ENCODE assay signal across 8 mouse cellular contexts in the genomic region with DNA sequence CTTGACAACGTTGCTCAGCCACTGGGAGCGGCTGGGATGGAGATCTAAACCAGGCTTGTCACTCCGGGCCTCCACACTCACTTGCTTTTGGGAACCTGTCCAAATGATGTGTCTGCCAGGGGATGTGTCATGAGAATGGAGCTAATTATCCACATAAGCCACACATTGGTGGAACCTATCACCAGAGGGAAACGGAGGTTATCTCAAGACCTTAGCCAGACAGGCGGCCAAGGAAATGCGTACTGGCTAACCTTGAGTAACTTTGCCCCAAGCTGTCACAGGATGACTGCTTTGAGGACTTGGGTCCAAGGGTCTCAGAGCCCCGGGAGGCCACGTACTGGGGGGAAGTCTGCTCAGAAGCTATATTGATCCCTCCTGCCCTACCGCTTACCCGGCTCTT. TPM values are rescaled to one million over a fixed set of nuclear protein-coding genes. Genes with fewer than 3 reads are reported as not detected.
A peak's percentile ranks its signal among the peaks of the same experiment; 100 is the strongest.
DNase-seq lines count a peak whose midpoint lies in the region; ATAC-seq and TF ChIP-seq lines count a peak whose summit lies in the region.

No protein-coding gene starts in this region.

- no peak for TF ChIP-seq CTCF in hindbrain, postnatal 0 days (IDR thresholded peaks at IDR 0.05; ENCODE audit: low read depth)

- peak overlapping the region; percentile 88 for H3K4me2 ChIP-seq in hindbrain, postnatal 0 days (ENCODE audit: low read depth, low read length)
- H3K4me2 ChIP-seq in limb, embryonic 15.5 days, result peak overlapping the region; percentile 88
- H3K4me2 ChIP-seq in neural tube, embryonic 11.5 days (ENCODE audit: low read depth), result peak overlapping the region; percentile 63

- no peak overlapping the region for H3K27ac ChIP-seq in hindbrain, postnatal 0 days
- H3K27ac ChIP-seq in limb, embryonic 15.5 days, result peak overlapping the region; percentile 92; the same call in 1 of the 2 replicates
- no peak overlapping the region for H3K27ac ChIP-seq in neural tube, embryonic 11.5 days (ENCODE audit: low read depth, low read length)

- ATAC-seq in hindbrain, postnatal 0 days, result 0 out of 2 replicates have a peak, but pooled peaks have one; percentile 8
- ATAC-seq in limb, embryonic 15.5 days (ENCODE audit: insufficient number of reproducible peaks, low FRiP score, low TSS enrichment, low read depth), result no peak
- no peak for ATAC-seq in neural tube, embryonic 11.5 days (ENCODE audit: insufficient read depth, low FRiP score, low TSS enrichment)

- peak; percentile 32 for DNase-seq in urinary bladder, postnatal 25 days (ENCODE audit: low spot score)
- DNase-seq in urinary bladder, postnatal 10 days (ENCODE audit: low spot score), result no peak
- peak; percentile 70 for DNase-seq in gastrocnemius, postnatal 14 days
- peak; percentile 73 for DNase-seq in hindbrain, postnatal 0 days (ENCODE audit: low spot score)
- DNase-seq in neural tube, embryonic 11.5 days (ENCODE audit: low spot score), result no peak
- no peak for DNase-seq in spleen, adult 12 weeks (ENCODE audit: low spot score)
- DNase-seq in embryo, embryonic 11 days, result no peak

- 19% methylated on average over 10 of the region's 10 CpGs for WGBS in hindbrain, postnatal 0 days
- WGBS in limb, embryonic 15.5 days, result 22% methylated on average over 10 of the region's 10 CpGs
- WGBS in neural tube, embryonic 11.5 days, result 44% methylated on average over 10 of the region's 10 CpGs

- peak overlapping the region; percentile 53 for H3K4me3 ChIP-seq in hindbrain, postnatal 0 days (ENCODE audit: low read length)
- peak overlapping the region; percentile 69 for H3K4me3 ChIP-seq in limb, embryonic 15.5 days
- H3K4me3 ChIP-seq in neural tube, embryonic 11.5 days (ENCODE audit: low read depth, low read length), result peak overlapping the region; percentile 33

- H3K36me3 ChIP-seq in hindbrain, postnatal 0 days (ENCODE audit: insufficient read depth, low read length), result no peaks in the 10 kb centered on the region
- H3K36me3 ChIP-seq in limb, embryonic 15.5 days, result no peaks in the 10 kb centered on the region
- no peaks in the 10 kb centered on the region for H3K36me3 ChIP-seq in neural tube, embryonic 11.5 days (ENCODE audit: control insufficient read depth, insufficient read depth, low read length)

- H3K27me3 ChIP-seq in hindbrain, postnatal 0 days (ENCODE audit: insufficient read depth, low read length), result no peaks in the 10 kb centered on the region
- peaks cover 20% of the 10 kb centered on the region; the same call in 1 of the 2 replicates for H3K27me3 ChIP-seq in limb, embryonic 15.5 days
- H3K27me3 ChIP-seq in neural tube, embryonic 11.5 days (ENCODE audit: control insufficient read depth, insufficient read depth, low read length), result peaks cover 29% of the 10 kb centered on the region

- no peaks in the 10 kb centered on the region for H3K9me3 ChIP-seq in hindbrain, postnatal 0 days (ENCODE audit: low read length)
- no peaks in the 10 kb centered on the region for H3K9me3 ChIP-seq in limb, embryonic 15.5 days
- H3K9me3 ChIP-seq in neural tube, embryonic 11.5 days (ENCODE audit: control insufficient read depth, low read length), result no peaks in the 10 kb centered on the region

- intact Hi-C loops in gastrocnemius, postnatal 14 days (cut with DNase I; ENCODE audit: low total_unique reads), result loop anchor here (10.0 kb wide), 1 partner anchor 74 kb away; no protein-coding TSS in a partner anchor

- H3K4me1 ChIP-seq in hindbrain, postnatal 0 days (ENCODE audit: insufficient read depth, low read length), result peaks cover 4% of the 10 kb centered on the region; the same call in 1 of the 2 replicates
- H3K4me1 ChIP-seq in limb, embryonic 15.5 days, result peaks cover 62% of the 10 kb centered on the region
- peaks cover 9% of the 10 kb centered on the region; the same call in 1 of the 2 replicates for H3K4me1 ChIP-seq in neural tube, embryonic 11.5 days (ENCODE audit: control insufficient read depth, insufficient read depth, low read length)

- peak overlapping the region; percentile 64 for H3K9ac ChIP-seq in hindbrain, postnatal 0 days (replicated peaks; ENCODE audit: low read length)
- peak overlapping the region; percentile 81 for H3K9ac ChIP-seq in limb, embryonic 15.5 days
- H3K9ac ChIP-seq in neural tube, embryonic 11.5 days (ENCODE audit: low read length), result no peak overlapping the region

RNA-seq across cellular contexts. Expression of a gene that starts 2.3 kb away (rescaled TPM):
- total RNA-seq in gastrocnemius, postnatal 14 days (2021), result 1 to 10 TPM; 5.9 to 6.4 TPM
- 15.6 and 25.2 TPM in 2 replicates for total RNA-seq in hindbrain, postnatal 0 days (2014; rRNA removed)
- polyA plus RNA-seq in hindbrain, postnatal 0 days (2015; fragmentation: Nextera tagmentation; extraction: Ambion mirVana), result 11.3 and 14.5 TPM in 2 replicates
- polyA plus RNA-seq in limb, embryonic 15.5 days (2015; fragmentation: Nextera tagmentation; extraction: Ambion mirVana), result 26.2 and 29.0 TPM in 2 replicates
- polyA plus RNA-seq in neural tube, embryonic 11.5 days (2014; fragmentation: Nextera tagmentation; extraction: Ambion mirVana), result 2.5 and 3.8 TPM in 2 replicates

Comparison
In these comparisons a context has a peak if more than half of its experiments do, and no peak if none do; other contexts are left out.
1. DNase-seq: peak in urinary bladder, postnatal 25 days (single experiment), gastrocnemius, postnatal 14 days (single experiment) and hindbrain, postnatal 0 days (single experiment); none in urinary bladder, postnatal 10 days (single experiment), neural tube, embryonic 11.5 days (single experiment), spleen, adult 12 weeks (single experiment) and embryo, embryonic 11 days (single experiment).
2. Peak in every context shown above with its lines, with median percentiles within 50 percentile points of each other: H3K4me2 ChIP-seq and H3K4me3 ChIP-seq.